ENCODE assay signal across 17 mouse cellular contexts in the genomic region with DNA sequence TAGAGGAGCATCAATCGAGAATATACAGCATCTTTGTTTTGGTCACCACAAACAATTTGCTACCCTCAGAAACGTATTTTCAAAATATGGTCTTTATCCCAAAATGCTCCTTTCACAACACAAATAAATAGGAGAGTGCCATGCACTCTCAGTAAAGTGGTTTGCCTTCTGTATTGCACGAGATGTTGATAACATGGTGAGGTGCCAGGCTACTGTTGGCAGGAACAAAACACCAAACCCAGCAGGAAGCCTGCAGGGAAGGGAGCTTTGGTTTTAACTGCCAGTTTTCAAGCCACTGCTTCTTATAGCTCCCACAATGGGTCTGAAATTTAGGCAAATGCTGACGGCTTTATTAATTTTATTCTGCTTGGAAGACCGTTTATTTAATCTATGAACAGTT.
A peak's percentile ranks its signal among the peaks of the same experiment; 100 is the strongest.
DNase-seq lines count a peak whose midpoint lies in the region; ATAC-seq lines count a peak whose summit lies in the region.
"Had no signal": no experiment of that assay in that cellular context is flagged by ENCODE, and none has a peak within 500 bp of the region (broad histone marks: within the 10 kb centered on the region; RNA-seq: fewer than 3 reads in every experiment).

No protein-coding gene starts in this region.

- H3K4me3 ChIP-seq in forebrain, embryonic 14.5 days (ENCODE audit: low read depth, low read length), result no peak overlapping the region
- H3K4me3 ChIP-seq in forebrain, embryonic 11.5 days (ENCODE audit: low read depth, low read length), result no peak overlapping the region
- no peak overlapping the region for H3K4me3 ChIP-seq in liver, embryonic 11.5 days (ENCODE audit: low read depth, low read length)
- H3K4me3 ChIP-seq: embryonic facial prominence, embryonic 13.5 days; gastrocnemius, adult 2 months; heart, adult 2 months; limb, embryonic 12.5 days; liver, embryonic 15.5 days had no signal

- no peaks in the 10 kb centered on the region for H3K27me3 ChIP-seq in forebrain, embryonic 14.5 days (replicated peaks; ENCODE audit: control insufficient read depth, insufficient read depth, low read length)
- H3K27me3 ChIP-seq in forebrain, embryonic 11.5 days (ENCODE audit: control insufficient read depth, insufficient read depth, low read length), result no peaks in the 10 kb centered on the region
- H3K27me3 ChIP-seq in liver, embryonic 11.5 days (replicated peaks; ENCODE audit: control insufficient read depth, insufficient read depth, low read length), result no peaks in the 10 kb centered on the region
- H3K27me3 ChIP-seq: embryonic facial prominence, embryonic 13.5 days; limb, embryonic 12.5 days; liver, embryonic 15.5 days had no signal

- WGBS in forebrain, embryonic 14.5 days, result 27% methylated on average over 5 of the region's 5 CpGs
- WGBS in forebrain, embryonic 11.5 days, result 52% methylated on average over 5 of the region's 5 CpGs
- WGBS in liver, embryonic 11.5 days, result 64% methylated on average over 5 of the region's 5 CpGs

- peak overlapping the region; percentile 18; the same call in 1 of the 2 replicates for H3K27ac ChIP-seq in forebrain, embryonic 14.5 days (ENCODE audit: low read depth, low read length)
- no peak overlapping the region for H3K27ac ChIP-seq in forebrain, embryonic 11.5 days (ENCODE audit: low read depth, low read length)
- no peak overlapping the region for H3K27ac ChIP-seq in liver, embryonic 11.5 days (ENCODE audit: low read depth, low read length)
- H3K27ac ChIP-seq: embryonic facial prominence, embryonic 13.5 days; gastrocnemius, adult 2 months; heart, adult 2 months; limb, embryonic 12.5 days; liver, embryonic 15.5 days had no signal

- peak; percentile 56; the same call in 1 of the 2 replicates for ATAC-seq in forebrain, embryonic 14.5 days
- no peak for ATAC-seq in forebrain, embryonic 11.5 days (replicated peaks; ENCODE audit: low FRiP score)
- peak; percentile 89 for ATAC-seq in cerebellum, adult (ENCODE audit: insufficient number of reproducible peaks, low FRiP score, low TSS enrichment)
- no peak for ATAC-seq in granulocyte monocyte progenitor cell, adult 5-6 weeks (replicated peaks; ENCODE audit: poor library complexity, severe bottlenecking)
- ATAC-seq in liver, embryonic 11.5 days (replicated peaks; ENCODE audit: low FRiP score), result no peak

- DNase-seq in forebrain, embryonic 14.5 days (ENCODE audit: low spot score), result peak; percentile 72
- no peak for DNase-seq in forebrain, embryonic 11.5 days (ENCODE audit: low spot score)
- DNase-seq in layer of hippocampus, adult 9-11 months, result peak; percentile 23
- no peak for DNase-seq in layer of hippocampus, postnatal 36 days
- peak; percentile 85 to 91 for DNase-seq in cerebellum, postnatal 14 days
- DNase-seq in liver, embryonic 11.5 days (ENCODE audit: low spot score), result no peak
- DNase-seq: adrenal gland, postnatal 25 days; gastrocnemius, adult 2 months; heart, adult 2 months; lung, postnatal 10 days; right cerebral cortex, postnatal 14 days; thymus, postnatal 4 days had no signal

- H3K9me3 ChIP-seq in forebrain, embryonic 14.5 days (replicated peaks; ENCODE audit: control insufficient read depth, low read length), result no peaks in the 10 kb centered on the region
- no peaks in the 10 kb centered on the region for H3K9me3 ChIP-seq in forebrain, embryonic 11.5 days (ENCODE audit: control insufficient read depth, low read length)
- H3K9me3 ChIP-seq in liver, embryonic 11.5 days (ENCODE audit: control insufficient read depth, low read length), result no peaks in the 10 kb centered on the region
- H3K9me3 ChIP-seq: embryonic facial prominence, embryonic 13.5 days; limb, embryonic 12.5 days; liver, embryonic 15.5 days had no signal

- H3K4me1 ChIP-seq in forebrain, embryonic 14.5 days (ENCODE audit: control insufficient read depth, insufficient read depth, low read length), result peaks cover 10% of the 10 kb centered on the region; the same call in 1 of the 2 replicates
- peaks cover 4% of the 10 kb centered on the region; the same call in 1 of the 2 replicates for H3K4me1 ChIP-seq in forebrain, embryonic 11.5 days (replicated peaks; ENCODE audit: control insufficient read depth, insufficient read depth, low read length)
- no peaks in the 10 kb centered on the region for H3K4me1 ChIP-seq in liver, embryonic 11.5 days (replicated peaks; ENCODE audit: control insufficient read depth, insufficient read depth, low read length)
- H3K4me1 ChIP-seq: embryonic facial prominence, embryonic 13.5 days; limb, embryonic 12.5 days; liver, embryonic 15.5 days had no signal

- H3K9ac ChIP-seq in forebrain, embryonic 14.5 days (ENCODE audit: low read length), result no peak overlapping the region
- no peak overlapping the region for H3K9ac ChIP-seq in forebrain, embryonic 11.5 days (ENCODE audit: low read length)
- H3K9ac ChIP-seq in liver, embryonic 11.5 days (ENCODE audit: low read depth, low read length), result no peak overlapping the region
- H3K9ac ChIP-seq: embryonic facial prominence, embryonic 13.5 days; limb, embryonic 12.5 days; liver, embryonic 15.5 days had no signal

- H3K4me2 ChIP-seq in forebrain, embryonic 14.5 days (ENCODE audit: low read length), result no peak overlapping the region
- no peak overlapping the region for H3K4me2 ChIP-seq in forebrain, embryonic 11.5 days (ENCODE audit: low read depth, low read length, severe bottlenecking)
- H3K4me2 ChIP-seq in liver, embryonic 11.5 days, result no peak overlapping the region
- H3K4me2 ChIP-seq: embryonic facial prominence, embryonic 13.5 days; limb, embryonic 12.5 days; liver, embryonic 15.5 days had no signal

- H3K36me3 ChIP-seq in forebrain, embryonic 14.5 days (ENCODE audit: control insufficient read depth, insufficient read depth, low read length), result no peaks in the 10 kb centered on the region
- H3K36me3 ChIP-seq in forebrain, embryonic 11.5 days (ENCODE audit: control insufficient read depth, insufficient read depth, low read length), result no peaks in the 10 kb centered on the region
- no peaks in the 10 kb centered on the region for H3K36me3 ChIP-seq in liver, embryonic 11.5 days (ENCODE audit: control insufficient read depth, insufficient read depth, low read length)
- H3K36me3 ChIP-seq: embryonic facial prominence, embryonic 13.5 days; limb, embryonic 12.5 days; liver, embryonic 15.5 days had no signal

Comparison
In these comparisons a context has a peak if more than half of its experiments do, and no peak if none do; other contexts are left out.
1. ATAC-seq: peak in forebrain, embryonic 14.5 days (single experiment) and cerebellum, adult (single experiment); none in forebrain, embryonic 11.5 days (single experiment), granulocyte monocyte progenitor cell, adult 5-6 weeks (single experiment) and liver, embryonic 11.5 days (single experiment).
2. DNase-seq: peak in forebrain, embryonic 14.5 days (single experiment), layer of hippocampus, adult 9-11 months (single experiment) and cerebellum, postnatal 14 days (2 of 2); none in forebrain, embryonic 11.5 days (single experiment), layer of hippocampus, postnatal 36 days (0 of 2) and liver, embryonic 11.5 days (single experiment).